Mouse (Mus musculus) heart, embryonic 15.5 days (tissue): Measurements from ENCODE around the gene Lbhd2. TPM values are rescaled to one million over a fixed set of nuclear protein-coding genes. Genes with fewer than 3 reads are reported as not detected.

ENCODE experiments used
- ATAC-seq: fragments of 200-750 bp; cut with Nextera tagmentation; replicated peaks from 2 replicates; pipeline ENCODE4 v1.8.0; 2017; ENCODE audit warnings: low read depth, moderate TSS enrichment; ENCODE audit not compliant: insufficient number of reproducible peaks, insufficient read depth, low FRiP score
- H3K27ac ChIP-seq: fragments of 300-500 bp; sonication (generic); 2 replicates; pipeline ENCODE4 v1.5.1; 2015; ENCODE audit warnings: mild to moderate bottlenecking, inconsistent platforms
- H3K27me3 ChIP-seq: fragments of 300-500 bp; sonication (generic); 2 replicates; pipeline ENCODE4 v1.6.1; 2015; ENCODE audit warnings: inconsistent platforms
- H3K36me3 ChIP-seq: fragments of 300-500 bp; sonication (generic); 2 replicates; pipeline ENCODE4 v1.6.1; 2015; ENCODE audit warnings: mild to moderate bottlenecking, inconsistent platforms
- H3K4me1 ChIP-seq: fragments of 300-500 bp; sonication (generic); replicated peaks from 2 replicates; pipeline ENCODE4 v1.6.1; 2015; ENCODE audit warnings: inconsistent platforms
- H3K4me2 ChIP-seq: fragments of 300-500 bp; sonication (generic); 2 replicates; pipeline ENCODE4 v1.6.1; 2015; ENCODE audit warnings: inconsistent platforms, mild to moderate bottlenecking, moderate library complexity
- H3K4me3 ChIP-seq: fragments of 300-500 bp; sonication (generic); 2 replicates; pipeline ENCODE4 v1.5.1; 2015; ENCODE audit warnings: mild to moderate bottlenecking, inconsistent platforms
- H3K9ac ChIP-seq: fragments of 300-500 bp; sonication (generic); 2 replicates; pipeline ENCODE4 v1.6.1; 2015; ENCODE audit warnings: mild to moderate bottlenecking, inconsistent platforms
- H3K9me3 ChIP-seq: fragments of 300-500 bp; sonication (generic); replicated peaks from 2 replicates; pipeline ENCODE4 v1.6.1; 2016; ENCODE audit warnings: inconsistent platforms
- WGBS: fragments of 180-500 bp; shearing (Covaris S2); methylation state at CpG from one replicate; pipeline ENCODE4 v1.1.7; 2015; ENCODE audit warnings: mixed read lengths; 5-methylcytosine and 5-hydroxymethylcytosine counted together
- polyA plus RNA-seq: library from polyadenylated mRNA; unstranded; fragments of >200 nt; fragmentation: Nextera tagmentation; extraction: Ambion mirVana; gene quantifications from 2 replicates; pipeline ENCODE4 v1.2.1, GENCODE M21; 2015

The Lbhd2 gene
- polyA plus RNA-seq, 1 experiment from 2014 or later, result 0.45 TPM

DNA sequence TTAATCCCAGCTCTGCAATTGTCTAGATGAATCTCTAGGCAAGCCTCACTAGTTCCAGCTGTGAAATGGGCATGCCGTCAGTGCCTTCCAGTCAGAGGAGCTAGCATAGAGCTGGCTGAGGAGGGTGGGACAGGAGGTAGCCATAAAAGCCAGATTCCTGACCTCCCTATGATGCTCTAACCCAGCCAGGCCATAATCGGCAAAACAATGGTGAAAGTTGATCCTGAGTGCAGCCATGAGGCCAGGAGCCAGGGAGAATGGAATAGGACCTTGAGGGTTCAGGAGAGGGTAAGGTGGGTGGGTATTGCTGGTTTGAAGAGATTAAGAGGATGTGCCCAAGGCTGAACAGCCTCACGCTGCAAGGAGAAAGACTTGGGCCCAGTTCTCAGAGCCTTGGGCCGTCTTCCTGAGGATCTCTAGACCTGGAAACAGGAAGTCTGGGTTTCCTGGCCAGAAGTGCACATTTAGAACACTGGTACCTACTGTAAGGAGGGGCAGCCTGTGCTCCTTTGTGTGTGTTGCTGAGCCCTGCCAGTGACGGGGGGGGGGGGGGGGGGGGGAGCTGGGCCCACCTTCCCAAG lies 26.2 kb downstream of the Lbhd2 start:
- ATAC-seq, result no peak
- no peak overlapping the region for H3K9ac ChIP-seq
- H3K4me2 ChIP-seq, result no peak overlapping the region
- peak overlapping the region; percentile 63 for H3K27ac ChIP-seq
- H3K4me3 ChIP-seq, result no peak overlapping the region
- no peaks in the 10 kb centered on the region for H3K9me3 ChIP-seq
- no peaks in the 10 kb centered on the region for H3K36me3 ChIP-seq
- 66% methylated on average over 4 of the region's 5 CpGs for WGBS
- H3K27me3 ChIP-seq, result peaks cover 44% of the 10 kb centered on the region
- peaks cover 63% of the 10 kb centered on the region for H3K4me1 ChIP-seq

DNA sequence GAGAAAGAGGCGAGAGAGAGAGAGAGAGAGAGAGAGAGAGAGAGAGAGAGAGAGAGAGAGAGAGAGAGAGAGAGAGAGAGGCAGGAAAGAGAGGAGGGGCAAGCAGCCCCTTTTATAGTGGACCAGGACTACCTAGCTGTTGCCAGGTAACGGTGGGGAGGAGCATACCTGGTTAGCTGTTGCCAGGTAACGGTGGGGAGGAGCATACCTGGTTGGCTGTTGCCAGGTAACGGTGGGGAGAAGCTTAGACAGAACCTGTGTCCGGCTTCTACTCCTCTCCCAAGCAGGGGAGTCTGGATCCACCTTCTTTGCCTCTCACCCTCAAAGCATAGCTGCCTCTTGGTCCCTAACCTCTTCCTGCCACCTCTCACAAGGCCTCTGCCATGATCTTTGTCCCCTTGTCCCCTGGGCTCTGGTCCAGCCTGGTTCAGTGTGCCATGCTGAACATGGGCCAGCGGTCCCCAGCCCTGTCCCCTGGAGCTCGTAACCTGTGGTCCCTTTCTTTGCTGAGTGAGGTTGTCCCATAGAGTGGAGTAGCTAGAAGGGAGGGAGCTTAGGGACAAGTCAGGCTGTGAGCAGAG lies 27.6 kb downstream of the Lbhd2 start:
- Histone ChIP-seq H3K27me3 (peaks cover 41% of the 10 kb centered on the region), H3K27ac (peak overlapping the region; percentile 57), H3K36me3 (no peaks in the 10 kb centered on the region), H3K9ac (no peak overlapping the region; the same call in 1 of the 2 replicates), H3K4me2 (peak overlapping the region; percentile 26; the same call in 1 of the 2 replicates), H3K9me3 (no peaks in the 10 kb centered on the region), H3K4me3 (no peak overlapping the region), H3K4me1 (peaks cover 51% of the 10 kb centered on the region)
- ATAC-seq, result no peak
- 48% methylated on average over 7 of the region's 7 CpGs for WGBS

DNA sequence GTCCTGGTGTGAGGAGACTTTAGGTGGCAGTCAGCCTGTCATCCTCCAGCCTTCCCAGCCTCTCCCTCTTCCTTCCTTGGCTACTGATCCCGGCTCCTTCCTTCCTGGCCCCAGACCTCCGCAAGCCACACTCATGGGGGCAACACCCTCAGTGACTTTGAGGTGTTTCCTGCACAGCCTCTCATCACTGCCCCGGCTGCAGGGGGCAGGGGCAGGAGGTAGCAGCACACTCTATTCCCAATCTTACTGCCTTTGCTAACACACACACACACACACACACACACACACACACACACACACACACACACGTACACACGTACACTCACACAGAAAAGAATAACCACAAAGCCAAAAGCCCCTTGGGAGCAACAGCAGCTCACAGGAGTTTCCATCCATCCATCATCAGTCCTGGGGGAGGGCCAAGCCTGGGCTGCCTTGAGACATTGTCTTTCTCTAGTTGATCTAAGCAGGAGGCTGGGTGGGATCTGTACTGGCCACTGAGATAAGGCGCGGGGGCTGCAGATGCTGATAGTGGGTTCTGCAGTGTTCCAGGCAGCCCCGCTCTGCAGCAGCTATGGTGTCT lies 28.2 kb downstream of the Lbhd2 start:
- WGBS, result 23% methylated on average over 8 of the region's 8 CpGs
- Histone ChIP-seq H3K4me2 (peak overlapping the region; percentile 26; the same call in 1 of the 2 replicates), H3K27ac (peak overlapping the region; percentile 57), H3K4me1 (peaks cover 46% of the 10 kb centered on the region), H3K9ac (no peak overlapping the region), H3K4me3 (no peak overlapping the region), H3K36me3 (no peaks in the 10 kb centered on the region), H3K9me3 (no peaks in the 10 kb centered on the region), H3K27me3 (peaks cover 38% of the 10 kb centered on the region)
- peak; percentile 63 for ATAC-seq

DNA sequence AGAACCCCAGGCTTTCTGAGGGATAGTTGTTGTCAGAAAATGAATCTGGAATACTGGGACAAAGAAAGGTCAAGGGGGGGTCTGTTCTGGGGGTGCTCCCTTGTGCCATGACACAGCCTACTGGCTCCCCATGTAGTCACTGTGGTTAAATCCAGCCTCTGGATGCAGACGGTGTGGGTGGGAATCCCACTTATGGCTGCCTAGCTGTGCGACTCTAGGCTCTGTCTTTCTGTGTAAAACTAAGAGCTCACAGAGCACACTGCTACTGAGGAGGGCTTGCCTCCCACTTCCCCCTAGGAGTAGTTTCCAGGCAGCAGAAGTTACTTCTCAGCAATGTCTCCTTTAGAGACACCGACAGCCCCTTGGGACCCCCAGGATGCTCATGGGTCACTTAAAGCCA lies 29.6 kb downstream of the Lbhd2 start:
- H3K4me1 ChIP-seq, result peaks cover 32% of the 10 kb centered on the region
- H3K9ac ChIP-seq, result no peak overlapping the region
- no peaks in the 10 kb centered on the region for H3K36me3 ChIP-seq
- ATAC-seq, result no peak
- peaks cover 40% of the 10 kb centered on the region for H3K27me3 ChIP-seq
- no peak overlapping the region for H3K4me3 ChIP-seq
- H3K9me3 ChIP-seq, result no peaks in the 10 kb centered on the region
- H3K4me2 ChIP-seq, result no peak overlapping the region
- WGBS, result 73% methylated on average over 3 of the region's 3 CpGs
- H3K27ac ChIP-seq, result no peak overlapping the region

DNA sequence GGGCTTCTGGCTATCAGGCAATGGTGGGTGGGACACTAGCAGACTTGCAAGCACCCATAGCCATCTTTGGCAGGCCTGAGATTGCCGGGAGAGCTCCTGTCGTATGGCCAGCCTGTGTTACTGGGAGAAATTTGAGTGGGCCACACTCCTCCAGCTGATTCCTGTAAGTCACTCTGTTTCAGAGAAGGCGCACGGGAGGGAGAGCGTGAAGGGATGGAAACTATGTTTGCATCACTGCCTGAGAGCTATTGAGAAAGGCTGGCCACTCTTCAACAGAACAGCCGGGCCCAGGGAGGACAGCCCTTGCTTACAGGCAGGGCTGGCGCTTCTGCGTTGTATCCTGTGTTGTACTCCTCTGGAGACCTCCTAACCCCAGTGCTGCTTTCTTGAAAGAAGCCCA lies 30.0 kb downstream of the Lbhd2 start:
- no peaks in the 10 kb centered on the region for H3K36me3 ChIP-seq
- peaks cover 29% of the 10 kb centered on the region for H3K4me1 ChIP-seq
- no peaks in the 10 kb centered on the region for H3K9me3 ChIP-seq
- no peak overlapping the region for H3K27ac ChIP-seq
- 55% methylated on average over 8 of the region's 8 CpGs for WGBS
- peaks cover 45% of the 10 kb centered on the region for H3K27me3 ChIP-seq
- no peak overlapping the region for H3K9ac ChIP-seq
- ATAC-seq, result no peak
- no peak overlapping the region for H3K4me2 ChIP-seq
- H3K4me3 ChIP-seq, result no peak overlapping the region

DNA sequence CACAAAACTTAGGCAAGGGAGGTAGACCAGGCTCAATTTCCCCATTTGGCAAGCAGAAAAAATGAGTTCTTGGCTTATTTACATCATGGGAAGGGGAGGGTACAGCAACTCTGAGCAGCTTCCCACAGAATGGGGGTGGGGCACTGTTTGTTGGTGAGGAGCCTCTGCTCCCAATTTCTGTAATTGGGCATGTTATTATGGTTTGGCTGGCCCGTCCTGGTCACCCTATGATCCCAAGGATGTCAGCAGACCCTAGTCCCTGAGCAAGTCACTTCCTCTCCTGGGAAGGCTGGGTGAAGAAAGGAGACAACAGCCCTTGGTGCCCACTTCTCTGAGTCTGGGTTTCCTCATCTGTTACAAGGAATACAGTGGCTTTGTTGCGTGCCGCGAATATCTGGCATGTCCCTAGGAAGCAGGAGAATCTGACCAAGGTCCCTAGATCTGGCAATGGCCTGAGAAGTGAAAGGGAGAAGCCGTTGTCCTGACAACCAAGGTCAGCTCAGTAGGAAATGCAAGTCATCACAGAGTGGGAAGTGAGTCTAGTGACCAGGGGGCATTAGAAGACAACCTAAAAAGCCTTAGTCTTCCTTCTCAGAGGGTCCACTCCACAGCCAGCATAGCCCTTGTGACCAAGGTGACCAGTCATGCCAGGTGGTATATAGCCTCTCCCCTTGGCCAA lies 30.8 kb downstream of the Lbhd2 start:
- Histone ChIP-seq H3K4me1 (peaks cover 30% of the 10 kb centered on the region), H3K4me2 (no peak overlapping the region), H3K27me3 (peaks cover 51% of the 10 kb centered on the region), H3K4me3 (no peak overlapping the region), H3K9ac (no peak overlapping the region), H3K9me3 (no peaks in the 10 kb centered on the region), H3K36me3 (no peaks in the 10 kb centered on the region), H3K27ac (no peak overlapping the region)
- ATAC-seq, result no peak
- WGBS, result 54% methylated on average over 5 of the region's 5 CpGs

DNA sequence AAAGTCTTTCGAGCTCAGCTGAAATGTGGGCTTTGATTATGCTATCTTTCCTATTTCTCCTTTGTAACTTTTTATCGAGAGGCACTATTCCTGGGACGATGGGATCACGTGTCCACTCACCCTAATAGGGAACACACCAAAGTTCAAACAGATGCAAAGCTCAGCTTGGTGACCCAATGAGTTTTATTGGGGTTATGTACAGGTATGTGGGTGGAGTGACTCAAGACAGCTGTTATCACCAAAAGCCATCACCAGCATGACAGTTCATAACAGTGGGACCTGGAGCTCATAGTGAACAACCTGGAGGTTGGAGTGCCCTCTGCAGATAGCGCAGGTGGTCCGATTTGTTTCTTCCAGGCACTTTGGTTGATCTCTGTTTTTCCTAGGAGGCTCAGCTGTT lies 32.2 kb downstream of the Lbhd2 start:
- Histone ChIP-seq H3K27me3 (peaks cover 60% of the 10 kb centered on the region), H3K9ac (no peak overlapping the region), H3K27ac (no peak overlapping the region), H3K4me2 (no peak overlapping the region), H3K9me3 (no peaks in the 10 kb centered on the region), H3K4me1 (peaks cover 33% of the 10 kb centered on the region), H3K36me3 (no peaks in the 10 kb centered on the region), H3K4me3 (no peak overlapping the region)
- 80% methylated on average over 6 of the region's 6 CpGs for WGBS
- ATAC-seq, result no peak

DNA sequence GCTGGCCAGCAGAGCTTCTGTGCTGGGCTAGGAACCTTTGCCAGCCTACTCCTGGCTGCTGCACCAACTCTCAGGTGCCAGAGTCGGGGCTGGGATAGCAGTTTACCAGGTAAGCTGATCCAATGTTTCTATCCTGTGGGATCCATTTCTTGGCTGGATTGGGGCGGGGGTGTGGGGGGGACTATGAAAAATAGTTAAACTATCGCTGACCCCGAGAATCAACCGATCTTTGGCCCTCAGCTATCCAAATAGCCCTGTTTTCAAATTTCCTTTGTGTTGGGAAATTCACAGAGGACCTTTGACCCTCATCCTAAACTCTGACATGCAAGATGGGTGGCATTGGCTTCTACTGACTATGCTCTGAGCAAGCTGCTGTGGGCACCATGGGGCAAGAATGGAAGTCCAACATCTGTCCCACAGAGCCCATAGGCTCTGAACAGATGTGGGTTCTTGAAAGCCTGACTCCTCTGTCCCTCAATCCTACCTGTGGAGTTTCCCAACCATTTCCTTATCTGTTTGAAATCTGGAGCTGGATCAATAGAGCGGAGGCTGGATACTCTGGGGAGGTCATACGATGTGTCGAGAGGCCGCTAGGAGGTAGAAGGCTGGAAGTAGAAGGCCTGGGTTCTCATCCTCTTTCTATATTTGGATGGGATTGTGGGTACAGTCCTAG lies 34.2 kb downstream of the Lbhd2 start:
- Histone ChIP-seq H3K36me3 (no peaks in the 10 kb centered on the region), H3K27me3 (peaks cover 75% of the 10 kb centered on the region), H3K4me2 (no peak overlapping the region), H3K27ac (no peak overlapping the region), H3K9me3 (no peaks in the 10 kb centered on the region), H3K4me1 (peaks cover 29% of the 10 kb centered on the region), H3K4me3 (no peak overlapping the region), H3K9ac (no peak overlapping the region)
- no peak for ATAC-seq
- 87% methylated on average over 9 of the region's 9 CpGs for WGBS

DNA sequence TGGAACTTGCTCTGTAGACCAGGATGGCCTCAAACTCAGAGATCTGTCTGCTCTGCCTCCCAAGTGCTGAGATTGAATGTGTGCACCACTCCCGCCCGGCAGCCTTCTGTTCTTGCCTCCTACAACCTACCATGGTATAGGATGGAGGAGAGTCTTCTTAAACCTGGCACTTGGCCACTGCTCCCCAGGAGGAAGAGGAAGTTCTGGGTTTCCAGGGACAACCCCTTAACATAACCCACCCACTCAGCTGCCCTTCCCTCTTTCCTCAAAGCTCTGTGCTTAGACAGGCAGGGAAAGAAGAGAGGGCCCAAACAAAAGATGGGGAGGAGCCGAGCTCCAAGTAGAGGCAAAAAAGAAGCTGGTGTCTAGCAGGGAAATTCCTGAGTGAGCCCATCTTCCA lies 34.9 kb downstream of the Lbhd2 start:
- WGBS, result 65% methylated on average over 3 of the region's 3 CpGs
- no peaks in the 10 kb centered on the region for H3K9me3 ChIP-seq
- H3K9ac ChIP-seq, result no peak overlapping the region
- peaks cover 79% of the 10 kb centered on the region for H3K27me3 ChIP-seq
- no peak for ATAC-seq
- no peak overlapping the region for H3K27ac ChIP-seq
- H3K4me3 ChIP-seq, result no peak overlapping the region
- no peaks in the 10 kb centered on the region for H3K36me3 ChIP-seq
- peaks cover 30% of the 10 kb centered on the region for H3K4me1 ChIP-seq
- peak overlapping the region; percentile 72; the same call in 1 of the 2 replicates for H3K4me2 ChIP-seq

DNA sequence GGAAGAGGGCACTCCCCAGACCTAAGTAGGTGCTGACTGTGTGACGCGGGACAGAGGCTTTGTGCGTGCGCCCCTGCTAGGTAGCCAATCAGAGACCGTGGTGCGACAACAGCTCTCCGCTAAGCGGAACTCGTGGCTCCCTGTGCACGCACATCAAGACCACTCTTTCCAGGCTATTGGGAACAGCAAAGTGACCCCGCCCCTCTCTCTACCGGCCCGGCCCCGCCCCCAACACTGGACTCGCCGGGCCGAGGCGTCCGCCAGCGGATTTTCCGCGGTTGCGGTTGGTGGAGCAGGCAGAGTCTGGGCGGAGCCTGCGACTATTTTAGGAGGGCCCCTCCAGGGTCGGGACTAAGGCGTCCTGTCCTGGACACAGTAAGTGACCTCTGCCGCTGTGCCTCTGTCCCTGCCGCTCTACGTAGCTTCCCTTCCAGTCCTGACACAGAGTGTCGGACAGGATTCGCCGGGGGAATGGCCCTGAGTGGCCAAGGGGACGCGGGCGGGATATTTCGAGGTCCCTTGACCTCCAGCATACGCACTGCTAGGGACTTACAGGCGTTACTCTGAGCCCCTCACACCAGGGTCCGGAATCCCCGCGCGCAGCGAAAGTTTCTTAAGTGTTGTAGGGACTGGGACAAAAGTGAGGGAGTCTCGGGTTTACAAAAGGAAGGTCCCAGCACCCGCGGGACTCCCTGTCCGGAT lies 35.9 kb downstream of the Lbhd2 start, which contains the start of gene Tnfaip2:
Gene Tnfaip2, plus strand, starts transcription at position 161 of the 702 bp plus-strand sequence.
- ATAC-seq, result peak; percentile 81
- H3K4me2 ChIP-seq, result peak within 1 kb of the TSS; percentile 72
- H3K9ac ChIP-seq, result peak within 1 kb of the TSS; percentile 56
- 1% methylated on average over 48 of the region's 48 CpGs for WGBS
- H3K36me3 ChIP-seq, result no peaks in the 10 kb centered on the region
- H3K27ac ChIP-seq, result peak within 1 kb of the TSS; percentile 24; the same call in 1 of the 2 replicates
- H3K27me3 ChIP-seq, result peaks cover 85% of the 10 kb centered on the region
- H3K9me3 ChIP-seq, result no peaks in the 10 kb centered on the region
- peak within 1 kb of the TSS; percentile 49 for H3K4me3 ChIP-seq
- H3K4me1 ChIP-seq, result peaks cover 35% of the 10 kb centered on the region
